Mouse (Mus musculus) megakaryocyte-erythroid progenitor cell, adult 5-6 weeks (primary cell): ENCODE results near the gene Gramd1b. TPM values are rescaled to one million over a fixed set of nuclear protein-coding genes. Genes with fewer than 3 reads are reported as not detected.

Source experiments
- ATAC-seq: replicated peaks from 2 replicates; pipeline ENCODE4 v1.8.0; 2016; ENCODE audit warnings: mild to moderate bottlenecking, inconsistent platforms; ENCODE audit not compliant: severe bottlenecking, poor library complexity, low FRiP score, low TSS enrichment
- total RNA-seq, 2 experiments: library from RNA; stranded (forward) in 1 of 2; stranded (reverse) in 1 of 2; fragments of 200-1000, 215-1000 nt in 1 of 2; fragments of >200 nt in 1 of 2; fragmentation: Nextera tagmentation in 1 of 2; gene quantifications; 2 replicates each; pipeline ENCODE4 v1.2.3; 2014 to 2017

Gramd1b gene
- total RNA-seq, 2 experiments from 2014 or later: 13.5 to 19.2 TPM

- ATAC-seq: no peak
These were observed 68.8 kb downstream of the Gramd1b start for GRCm38 (mm10) chr9:40462401-40462800.

GRCm38 (mm10) chr9:40460781-40461180 is 70.4 kb downstream of the Gramd1b start:
- peak; percentile 71 for ATAC-seq

- ATAC-seq: no peak
These were observed 71.6 kb downstream of the Gramd1b start for GRCm38 (mm10) chr9:40459304-40460280.

- no peak for ATAC-seq
These were observed 72.5 kb downstream of the Gramd1b start for GRCm38 (mm10) chr9:40458559-40459303.

- no peak for ATAC-seq
These were observed 73.7 kb downstream of the Gramd1b start for GRCm38 (mm10) chr9:40457448-40457847.

DNA sequence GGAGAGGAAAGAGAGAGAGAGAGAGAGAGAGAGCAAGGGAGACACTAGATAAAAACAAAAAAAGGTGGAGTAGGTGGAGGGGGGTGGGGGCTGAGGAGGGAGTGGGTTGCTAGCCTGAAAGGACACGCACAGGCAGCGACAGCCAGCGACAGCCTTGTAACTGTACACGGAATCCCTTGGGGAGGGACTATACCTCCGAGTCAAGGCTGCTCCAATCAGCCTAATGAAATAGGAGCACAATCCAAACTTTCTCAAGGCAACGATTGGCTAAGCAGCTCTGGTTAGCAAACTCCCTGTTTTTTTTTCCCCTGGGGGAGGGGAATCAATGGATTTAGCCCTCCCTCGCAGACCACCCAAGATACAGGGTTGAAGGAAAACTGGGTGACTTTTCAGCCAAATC is 75.0 kb downstream of the Gramd1b start:
- ATAC-seq: peak; percentile 32

- ATAC-seq: peak; percentile 78
These were observed 75.6 kb downstream of the Gramd1b start for GRCm38 (mm10) chr9:40455336-40456185.

DNA sequence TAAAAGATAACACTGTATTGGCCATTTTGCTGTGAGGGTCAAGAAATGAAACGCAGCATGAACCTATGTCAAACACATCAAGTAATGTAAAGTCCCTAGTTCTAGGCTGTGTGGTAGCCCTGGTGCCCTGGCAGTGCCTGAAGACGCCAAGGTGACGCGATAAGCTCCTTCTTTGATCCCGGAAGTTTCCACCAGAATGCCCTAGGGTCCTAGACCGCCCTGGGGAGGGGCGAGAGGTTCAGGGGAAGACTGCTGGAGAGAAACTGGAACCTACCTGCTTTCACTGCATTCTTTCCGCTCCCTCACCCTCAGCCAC is 76.2 kb downstream of the Gramd1b start:
- peak; percentile 54 for ATAC-seq

GRCm38 (mm10) chr9:40453889-40454288 is 77.3 kb downstream of the Gramd1b start:
- no peak for ATAC-seq

GRCm38 (mm10) chr9:40452208-40452607 is 79.0 kb downstream of the Gramd1b start:
- ATAC-seq: no peak

- peak; percentile 27; the same call in 1 of the 2 replicates for ATAC-seq
These were observed 80.4 kb downstream of the Gramd1b start for GRCm38 (mm10) chr9:40450776-40451175.

DNA sequence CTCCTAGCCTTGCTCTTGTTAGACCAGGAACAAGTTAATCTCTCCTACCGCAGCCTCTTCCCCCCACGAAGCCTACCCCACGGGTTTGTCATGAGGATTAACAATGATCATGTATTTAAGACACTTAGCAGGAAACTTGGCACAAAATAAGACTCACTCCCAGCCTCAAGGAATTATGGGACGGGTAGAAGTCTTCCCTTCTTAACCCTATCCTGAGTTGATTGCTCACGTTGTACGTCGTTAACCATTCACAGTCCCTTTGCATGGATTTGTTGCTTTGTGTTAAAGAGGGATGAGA is 80.8 kb downstream of the Gramd1b start:
- ATAC-seq: 0 out of 2 replicates have a peak, but pooled peaks have one; percentile 12

- ATAC-seq: peak; percentile 38; the same call in 1 of the 2 replicates
These were observed 81.4 kb downstream of the Gramd1b start for GRCm38 (mm10) chr9:40449610-40450416.

DNA sequence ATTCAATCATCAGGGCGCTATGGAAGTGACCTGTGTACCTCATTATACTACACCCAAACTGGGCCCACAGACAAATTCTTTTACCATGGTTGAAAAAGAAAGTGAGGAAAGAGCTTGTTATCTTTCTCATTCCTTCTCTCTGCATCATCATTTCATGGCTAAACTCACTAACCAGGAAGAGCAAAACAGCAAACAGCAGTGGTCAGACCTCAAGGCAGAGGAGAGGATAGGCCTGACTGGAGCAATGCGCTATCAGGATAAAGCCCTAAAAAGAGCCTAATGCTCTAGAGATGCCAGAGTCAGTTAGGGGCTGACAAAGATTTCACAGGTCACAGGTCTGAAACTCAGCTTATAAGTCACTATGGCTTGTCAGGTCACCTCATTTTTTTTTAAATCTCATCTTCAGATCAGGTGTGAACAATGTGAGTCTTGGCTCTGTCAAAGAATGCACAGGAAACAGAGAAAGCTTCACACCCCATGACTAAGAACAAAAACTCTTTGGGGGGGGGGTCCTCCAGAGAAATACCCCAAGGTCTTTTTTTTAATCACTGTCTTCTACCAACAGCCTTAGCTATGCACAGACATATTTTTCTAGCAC is 82.4 kb downstream of the Gramd1b start:
- ATAC-seq: no peak

DNA sequence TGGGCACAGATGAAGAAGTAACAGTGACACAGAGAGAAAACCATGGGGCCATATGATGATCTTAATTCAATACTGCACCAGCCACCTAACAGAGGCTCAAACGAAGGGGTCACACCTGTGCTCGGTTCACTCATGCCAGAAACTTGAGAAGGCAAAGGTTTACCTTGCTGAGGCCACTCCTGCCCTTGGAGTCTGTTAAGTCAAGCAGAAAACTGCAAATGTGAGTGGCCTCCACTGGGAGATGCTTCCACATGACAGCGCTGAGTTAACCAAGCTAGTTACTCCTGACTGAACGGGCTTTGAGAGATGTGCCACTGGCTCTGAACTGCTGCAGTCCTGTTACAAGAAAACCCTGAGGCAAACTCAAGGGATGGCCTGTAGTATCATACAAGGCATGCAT is 83.9 kb downstream of the Gramd1b start:
- no peak for ATAC-seq

DNA sequence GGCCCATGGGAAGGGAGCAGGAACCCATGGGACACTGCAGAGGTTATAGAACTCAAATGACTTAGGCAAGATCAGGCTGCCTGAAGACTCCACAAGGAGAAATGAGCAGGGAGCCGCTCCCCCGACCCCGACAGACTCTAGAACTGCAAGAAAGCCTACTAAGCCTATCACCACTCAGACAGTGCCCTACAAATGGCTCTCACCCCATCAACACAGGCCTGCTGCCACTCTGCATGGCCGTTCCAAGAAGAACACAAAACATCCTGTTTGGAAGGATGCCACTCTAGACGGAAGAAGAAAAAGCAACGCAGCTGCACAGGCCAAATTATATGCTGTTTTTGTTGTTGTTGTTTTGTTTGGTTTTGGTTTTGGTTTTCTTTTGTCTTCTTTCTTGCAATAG is 86.2 kb downstream of the Gramd1b start:
- no peak for ATAC-seq

GRCm38 (mm10) chr9:40442784-40443183 is 88.4 kb downstream of the Gramd1b start:
- no peak for ATAC-seq

GRCm38 (mm10) chr9:40439973-40440687 is 91.1 kb downstream of the Gramd1b start:
- no peak for ATAC-seq
